Comparison of ENCODE assay signal across 7 mouse cellular contexts in the genomic region with DNA sequence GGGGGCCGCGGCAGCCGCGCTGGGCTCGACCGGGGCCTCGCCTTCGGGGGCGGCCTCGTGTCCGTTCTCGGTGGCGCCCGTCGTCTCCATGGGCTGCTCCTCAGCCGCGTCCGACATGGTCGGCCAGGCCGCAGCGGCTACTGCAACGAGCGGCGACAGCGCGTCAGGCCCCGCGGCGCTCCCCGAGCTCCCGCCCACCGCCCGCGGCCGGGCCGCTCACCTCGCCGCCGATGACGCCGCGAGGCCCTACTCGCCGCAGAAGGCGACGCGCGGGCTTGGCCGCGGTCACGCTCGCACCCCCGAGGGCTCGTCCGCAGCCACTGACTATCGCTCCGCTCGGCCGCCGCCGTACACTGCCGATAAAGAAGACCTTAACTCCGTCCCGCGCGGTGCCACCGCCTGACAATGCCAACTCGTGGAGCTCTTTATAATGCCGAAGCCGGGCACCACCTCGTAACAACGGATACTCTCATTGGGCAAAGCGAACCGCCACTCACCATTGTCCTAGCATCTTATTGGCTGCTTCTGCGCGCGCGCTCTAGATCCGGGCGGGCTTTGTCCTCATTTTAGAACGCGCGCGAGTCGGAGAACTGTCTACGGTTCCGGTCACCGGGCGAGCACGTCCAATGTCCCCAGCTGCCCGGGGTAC. TPM values are rescaled to one million over a fixed set of nuclear protein-coding genes. Genes with fewer than 3 reads are reported as not detected.
A peak's percentile ranks its signal among the peaks of the same experiment; 100 is the strongest.
DNase-seq lines count a peak whose midpoint lies in the region; ATAC-seq lines count a peak whose summit lies in the region.

A gene (minus strand): TSS at position 401 of the 649 bp plus-strand sequence.

- peak; percentile 90 for ATAC-seq in intestine, embryonic 16.5 days
- ATAC-seq in midbrain, embryonic 11.5 days (ENCODE audit: low FRiP score) = peak; percentile 95

- no peaks in the 10 kb centered on the region for H3K9me3 ChIP-seq in intestine, embryonic 16.5 days (ENCODE audit: control insufficient read depth, low read length)
- no peaks in the 10 kb centered on the region for H3K9me3 ChIP-seq in midbrain, embryonic 11.5 days (ENCODE audit: control insufficient read depth, low read length)

- H3K4me1 ChIP-seq in intestine, embryonic 16.5 days (ENCODE audit: control insufficient read depth, insufficient read depth, low read length) = peaks cover 36% of the 10 kb centered on the region
- peaks cover 25% of the 10 kb centered on the region for H3K4me1 ChIP-seq in midbrain, embryonic 11.5 days (ENCODE audit: control insufficient read depth, insufficient read depth, low read length)

- peak within 1 kb of the TSS; percentile 94 for H3K4me3 ChIP-seq in intestine, embryonic 16.5 days (ENCODE audit: low read length)
- H3K4me3 ChIP-seq in midbrain, embryonic 11.5 days (ENCODE audit: low read depth, low read length) = peak within 1 kb of the TSS; percentile 100

- WGBS in intestine, embryonic 16.5 days = under 1% methylated on average over 86 of the region's 91 CpGs
- WGBS in midbrain, embryonic 11.5 days = under 1% methylated on average over 91 of the region's 91 CpGs

- no peaks in the 10 kb centered on the region for H3K27me3 ChIP-seq in intestine, embryonic 16.5 days (replicated peaks; ENCODE audit: control insufficient read depth, insufficient read depth, low read length)
- no peaks in the 10 kb centered on the region for H3K27me3 ChIP-seq in midbrain, embryonic 11.5 days (ENCODE audit: control insufficient read depth, insufficient read depth, low read length)

- H3K36me3 ChIP-seq in intestine, embryonic 16.5 days (ENCODE audit: control insufficient read depth, insufficient read depth, low read length) = peaks cover 23% of the 10 kb centered on the region
- H3K36me3 ChIP-seq in midbrain, embryonic 11.5 days (ENCODE audit: control insufficient read depth, insufficient read depth, low read length) = peaks cover 31% of the 10 kb centered on the region

- H3K4me2 ChIP-seq in intestine, embryonic 16.5 days (ENCODE audit: low read depth, low read length) = peak within 1 kb of the TSS; percentile 92
- H3K4me2 ChIP-seq in midbrain, embryonic 11.5 days = peak within 1 kb of the TSS; percentile 94

- peak within 1 kb of the TSS; percentile 94 for H3K27ac ChIP-seq in intestine, embryonic 16.5 days (ENCODE audit: low read length)
- peak within 1 kb of the TSS; percentile 93 for H3K27ac ChIP-seq in midbrain, embryonic 11.5 days (ENCODE audit: low read depth, low read length)

- intact Hi-C loops in left cerebral cortex, postnatal 36 days (cut with DNase I) = no loop called here

- DNase-seq in adrenal gland, adult 2 months = peak; percentile 98
- peak; percentile 96 for DNase-seq in embryo, embryonic 11.5 days (ENCODE audit: low read depth, low spot score)
- peak; percentile 91 to 95 for DNase-seq in gastrocnemius, postnatal 4 days (ENCODE audit: low spot score in 2 of 2)
- peak; percentile 97 to 99 for DNase-seq in left cerebral cortex, postnatal 36 days (ENCODE audit: low spot score in 2 of 2)
- DNase-seq in midbrain, embryonic 11.5 days (ENCODE audit: low spot score, missing footprints) = peak; percentile 100
- DNase-seq in skeletal muscle tissue, adult 2 months (ENCODE audit: low read depth, low spot score) = peak; percentile 98

- H3K9ac ChIP-seq in intestine, embryonic 16.5 days (ENCODE audit: low read depth, low read length) = peak within 1 kb of the TSS; percentile 99
- peak within 1 kb of the TSS; percentile 100 for H3K9ac ChIP-seq in midbrain, embryonic 11.5 days (ENCODE audit: low read length)

RNA-seq across cellular contexts. Expression of the gene that starts here (rescaled TPM):
- total RNA-seq in adrenal gland, adult 2 months (2021) = 100 to 1,000 TPM; 266 to 294 TPM
- 234 and 286 TPM in 2 replicates for polyA plus RNA-seq in adrenal gland, adult 2 months (2012; rRNA removed)
- total RNA-seq in gastrocnemius, postnatal 4 days (2021) = 100 to 1,000 TPM; 218 to 241 TPM
- polyA plus RNA-seq in intestine, embryonic 16.5 days (2015; fragmentation: Nextera tagmentation; extraction: Ambion mirVana) = 261 and 264 TPM in 2 replicates
- 100 to 1,000 TPM; 121 to 126 TPM for total RNA-seq in left cerebral cortex, postnatal 36 days (2021)
- 802 and 844 TPM in 2 replicates for polyA plus RNA-seq in midbrain, embryonic 11.5 days (2014; fragmentation: Nextera tagmentation; extraction: Ambion mirVana)

Comparison
In these comparisons a context has a peak if more than half of its experiments do, and no peak if none do; other contexts are left out.
1. Peak in every context shown above with its lines: DNase-seq, ATAC-seq, H3K4me3 ChIP-seq and H3K27ac ChIP-seq.